Mouse (Mus musculus) forelimb bud, embryonic 11.5 days (tissue): ENCODE results near the gene Foxp1.
A peak's percentile ranks its signal among the peaks of the same experiment; 100 is the strongest.

Experiments
- DNase-seq: peaks from one replicate; pipeline ENCODE4 v3.0.0-alpha.2; 2012; ENCODE audit warnings: low read depth, low spot score

Gene Foxp1

GRCm38 (mm10) chr6:99289220-99289619 lies 233.3 kb downstream of the Foxp1 start:
- DNase-seq = no peak

GRCm38 (mm10) chr6:99285026-99285425 lies 237.5 kb downstream of the Foxp1 start:
- no peak for DNase-seq

DNA sequence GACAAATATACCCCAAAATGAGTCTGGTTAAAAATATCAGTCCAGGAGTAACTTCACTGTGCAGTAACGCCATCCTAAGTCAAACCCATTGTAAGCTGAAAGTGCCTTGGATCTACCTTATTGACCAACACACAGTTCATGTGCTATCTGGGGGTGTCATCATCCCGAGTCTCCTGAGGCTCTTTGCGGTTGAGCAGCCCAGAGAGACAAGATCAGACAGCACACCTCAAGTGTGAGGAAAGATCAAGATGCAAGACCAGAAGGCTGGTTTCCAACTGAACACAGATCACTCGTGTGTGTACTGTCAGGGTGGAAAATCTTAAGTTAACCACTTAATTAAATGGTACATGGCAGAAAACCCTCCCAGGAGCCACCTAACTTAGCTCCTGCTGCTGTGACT lies 238.5 kb downstream of the Foxp1 start:
- DNase-seq = no peak

DNA sequence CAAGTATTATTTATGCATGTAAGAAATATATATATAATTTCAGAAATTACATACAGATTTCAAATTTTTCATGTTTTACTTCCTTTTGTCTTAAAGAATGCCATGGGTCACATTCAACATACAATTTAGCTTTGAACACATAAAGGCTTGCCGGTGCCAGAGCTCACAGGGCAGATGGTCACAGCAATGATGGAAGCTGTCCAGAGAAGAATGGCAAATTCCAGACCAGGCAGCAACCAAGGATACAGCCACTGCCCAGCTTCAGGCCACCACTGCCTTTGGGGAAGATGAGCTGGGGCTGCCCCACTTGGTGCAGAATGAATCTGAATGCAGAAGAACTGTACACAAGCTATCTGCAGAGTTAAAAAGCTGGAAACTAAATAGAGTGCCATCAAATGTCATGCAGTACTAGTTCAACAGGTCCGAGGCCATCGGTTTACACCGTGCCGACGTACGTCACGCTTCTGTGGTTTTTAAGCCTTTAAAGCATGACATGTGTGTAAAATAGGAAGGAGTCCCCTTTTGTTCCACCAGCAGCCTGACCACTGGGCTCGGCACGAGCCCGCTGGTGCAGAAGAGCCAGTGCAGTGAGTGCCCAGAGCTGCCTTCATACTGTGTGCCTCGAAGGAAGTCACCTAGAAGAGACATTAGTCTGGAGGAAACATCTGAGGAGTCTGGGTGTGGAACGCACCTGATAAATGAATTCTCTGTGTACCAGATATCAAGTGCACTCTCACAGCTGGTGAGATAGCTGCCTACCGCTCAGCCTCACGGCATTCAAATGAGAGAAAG lies 239.5 kb downstream of the Foxp1 start:
- no peak for DNase-seq

DNA sequence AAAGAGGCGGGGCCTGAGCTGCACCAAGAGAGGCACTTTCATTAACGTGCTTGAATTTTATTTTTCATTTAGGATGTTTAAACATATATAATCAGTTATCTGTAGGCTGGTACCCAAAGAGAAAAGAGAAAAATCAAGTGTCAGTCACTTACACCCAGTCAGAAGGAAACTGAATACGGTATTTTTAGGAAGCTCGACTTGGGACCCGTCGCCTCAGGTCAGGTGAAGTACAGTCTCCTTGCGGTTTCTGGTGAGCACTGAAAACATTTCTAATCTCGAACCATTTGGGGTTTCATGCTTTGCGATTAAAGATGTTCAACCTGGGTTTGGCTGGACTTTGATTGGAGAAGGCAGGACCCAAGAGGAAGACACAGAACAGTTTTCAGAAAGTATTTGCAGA lies 241.1 kb downstream of the Foxp1 start:
- no peak for DNase-seq

DNA sequence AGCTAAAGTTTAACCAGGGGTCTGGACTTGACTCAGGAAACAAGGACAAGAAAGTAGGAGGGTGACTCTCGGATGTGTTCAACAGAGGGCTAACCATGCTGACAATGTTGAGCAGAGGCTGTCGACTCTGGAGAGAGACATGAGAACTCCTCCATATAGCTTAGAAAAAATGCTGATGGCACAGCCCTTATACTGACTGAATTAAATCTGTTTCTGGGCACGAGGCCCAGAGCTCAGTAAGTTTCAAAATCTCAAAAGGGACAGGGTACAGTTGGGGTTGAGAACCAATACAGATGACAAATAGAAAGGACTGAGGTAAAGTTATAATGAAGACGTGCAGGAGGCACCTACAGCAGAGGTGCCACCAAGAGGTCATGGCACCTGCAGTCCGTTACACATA lies 241.9 kb downstream of the Foxp1 start:
- DNase-seq = no peak

DNA sequence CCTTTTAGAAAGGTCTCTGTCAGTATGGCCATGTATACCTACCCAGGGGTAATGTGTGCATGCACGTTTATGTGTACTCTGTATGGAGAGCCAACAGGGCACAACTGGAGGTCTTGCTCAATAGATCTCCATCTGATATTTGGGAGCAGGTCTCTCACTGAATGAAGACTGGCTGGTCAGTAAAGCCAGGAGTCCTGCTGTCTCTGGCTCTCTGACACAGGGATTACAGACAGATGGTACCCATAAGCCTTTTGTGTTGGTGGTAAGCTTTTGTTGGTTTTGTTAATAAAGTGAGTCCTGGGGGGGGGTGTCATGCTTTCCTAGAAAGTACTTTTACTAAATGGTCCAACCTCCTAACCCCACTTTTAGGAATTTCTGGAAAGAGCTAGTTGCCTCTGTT lies 245.3 kb downstream of the Foxp1 start:
- no peak for DNase-seq

DNA sequence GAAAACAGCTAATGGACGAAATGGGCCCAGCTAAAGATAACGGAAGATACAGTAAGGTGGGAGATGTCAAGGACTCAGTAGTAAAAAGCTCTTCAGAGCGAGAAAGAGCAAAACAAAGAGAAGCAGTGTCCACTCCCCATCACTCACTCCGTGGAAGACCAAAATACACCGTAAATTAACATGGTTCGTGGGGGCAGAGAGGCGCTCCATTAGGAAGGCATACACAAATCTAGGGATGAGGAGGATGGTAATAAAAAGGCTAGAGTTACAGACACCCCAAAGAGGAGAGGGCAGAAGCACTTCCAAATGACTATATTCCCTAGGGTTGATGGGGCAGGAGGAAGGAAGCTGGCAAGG lies 246.2 kb downstream of the Foxp1 start:
- no peak for DNase-seq

- no peak for DNase-seq
Observed at GRCm38 (mm10) chr6:99275381-99276296, 246.9 kb downstream of the Foxp1 start.

GRCm38 (mm10) chr6:99274667-99275066 lies 247.9 kb downstream of the Foxp1 start:
- no peak for DNase-seq

DNA sequence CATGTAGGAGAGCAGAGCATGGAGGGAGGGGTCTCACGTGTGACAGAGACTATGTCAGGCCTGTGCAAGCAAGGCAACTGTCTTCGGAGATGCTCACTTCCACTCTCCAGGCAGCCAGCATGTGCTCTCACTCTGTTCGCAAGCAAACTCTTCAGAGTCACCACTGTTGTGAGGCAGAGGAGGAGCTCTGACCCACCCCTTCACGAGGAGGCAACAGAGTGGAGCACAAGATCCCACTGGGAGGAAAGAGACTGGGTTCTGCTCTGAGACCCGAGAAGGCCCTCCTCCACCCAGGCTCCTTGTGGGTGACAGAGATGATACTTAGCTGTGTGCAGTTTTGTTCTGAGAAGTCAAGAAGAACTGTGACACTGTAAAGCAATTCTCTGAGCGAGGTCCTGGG lies 248.3 kb downstream of the Foxp1 start:
- no peak for DNase-seq

- peak; percentile 48 for DNase-seq
Observed at GRCm38 (mm10) chr6:99273177-99273576, 249.3 kb downstream of the Foxp1 start.

DNA sequence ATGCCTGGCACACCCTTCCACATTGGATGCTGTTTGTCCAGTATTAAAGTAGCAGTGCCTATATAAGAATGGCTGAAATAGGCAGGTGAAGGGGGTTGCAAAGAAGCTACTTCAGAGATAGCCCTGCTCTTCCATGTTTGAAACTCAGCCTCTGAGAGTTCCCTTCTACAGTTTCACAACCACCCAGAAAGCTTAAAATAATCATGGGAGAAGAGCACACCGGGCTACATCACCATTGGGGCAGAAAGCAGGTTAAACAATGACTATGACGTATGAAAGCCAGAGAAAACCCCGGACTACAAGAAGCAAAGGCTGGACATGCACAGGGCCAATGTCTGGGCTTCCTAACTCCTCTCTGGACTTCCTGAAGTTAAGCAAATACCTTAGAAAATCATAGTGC lies 250.3 kb downstream of the Foxp1 start:
- no peak for DNase-seq

DNA sequence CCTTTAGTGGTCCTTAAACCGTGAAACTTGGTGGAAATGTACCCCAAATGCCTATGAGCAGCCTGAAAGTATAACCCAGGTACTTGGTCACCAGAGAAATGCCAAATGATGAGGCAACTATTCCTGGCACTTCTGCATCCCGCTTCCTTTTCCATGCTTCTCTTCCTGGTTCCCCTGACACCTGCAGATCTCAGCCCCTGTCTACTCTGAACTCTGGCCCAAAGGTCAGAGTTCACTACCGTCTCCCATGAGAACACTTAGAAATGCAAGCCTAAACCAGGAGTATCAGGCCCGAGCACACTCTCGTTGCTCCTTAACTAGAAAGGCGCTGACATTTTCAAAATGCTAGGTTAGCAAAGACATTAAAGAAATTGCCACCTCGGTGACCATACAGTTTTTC lies 250.8 kb downstream of the Foxp1 start:
- no peak for DNase-seq

GRCm38 (mm10) chr6:99269921-99270320 lies 252.6 kb downstream of the Foxp1 start:
- no peak for DNase-seq

DNA sequence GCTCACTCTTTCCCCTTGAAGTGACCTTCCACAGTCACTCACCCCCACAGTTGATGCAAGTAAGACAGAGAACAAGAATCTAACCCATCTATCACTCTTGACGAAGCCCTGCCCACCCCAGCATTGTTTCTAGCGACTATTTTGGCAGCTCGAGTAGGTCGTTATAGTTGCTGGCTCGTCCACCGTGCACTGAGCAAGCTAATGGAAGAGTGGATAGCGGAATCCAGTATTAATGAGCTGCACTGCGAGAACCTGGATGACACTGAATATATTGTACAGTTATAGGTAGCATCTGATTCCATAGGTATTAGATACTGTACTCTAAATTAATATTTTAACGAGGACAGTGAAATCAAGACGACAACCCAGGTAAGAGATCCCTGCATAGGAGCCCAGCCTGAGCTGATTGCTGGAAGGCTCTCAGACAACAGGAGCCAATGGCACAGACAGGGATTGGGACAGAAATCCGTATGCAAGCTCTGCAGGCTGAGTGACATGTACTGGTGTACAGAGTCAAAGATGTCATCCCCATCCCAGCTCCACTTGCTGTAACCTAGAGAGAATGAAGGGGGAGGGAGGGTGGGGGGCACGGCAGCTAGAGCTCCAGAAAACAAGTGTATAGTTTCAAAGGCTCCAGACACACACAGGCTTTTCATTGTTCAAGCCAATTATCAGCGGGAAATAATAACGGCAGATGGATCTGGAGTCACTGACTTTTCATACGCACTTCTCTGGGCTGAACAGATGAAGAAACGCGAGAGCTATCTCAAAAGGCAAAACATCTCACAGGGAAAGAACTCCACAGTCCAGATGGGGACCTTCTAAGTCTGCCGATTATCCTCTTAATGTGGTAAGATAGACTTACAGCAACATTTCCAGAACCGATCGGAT lies 254.1 kb downstream of the Foxp1 start:
- DNase-seq = no peak

DNA sequence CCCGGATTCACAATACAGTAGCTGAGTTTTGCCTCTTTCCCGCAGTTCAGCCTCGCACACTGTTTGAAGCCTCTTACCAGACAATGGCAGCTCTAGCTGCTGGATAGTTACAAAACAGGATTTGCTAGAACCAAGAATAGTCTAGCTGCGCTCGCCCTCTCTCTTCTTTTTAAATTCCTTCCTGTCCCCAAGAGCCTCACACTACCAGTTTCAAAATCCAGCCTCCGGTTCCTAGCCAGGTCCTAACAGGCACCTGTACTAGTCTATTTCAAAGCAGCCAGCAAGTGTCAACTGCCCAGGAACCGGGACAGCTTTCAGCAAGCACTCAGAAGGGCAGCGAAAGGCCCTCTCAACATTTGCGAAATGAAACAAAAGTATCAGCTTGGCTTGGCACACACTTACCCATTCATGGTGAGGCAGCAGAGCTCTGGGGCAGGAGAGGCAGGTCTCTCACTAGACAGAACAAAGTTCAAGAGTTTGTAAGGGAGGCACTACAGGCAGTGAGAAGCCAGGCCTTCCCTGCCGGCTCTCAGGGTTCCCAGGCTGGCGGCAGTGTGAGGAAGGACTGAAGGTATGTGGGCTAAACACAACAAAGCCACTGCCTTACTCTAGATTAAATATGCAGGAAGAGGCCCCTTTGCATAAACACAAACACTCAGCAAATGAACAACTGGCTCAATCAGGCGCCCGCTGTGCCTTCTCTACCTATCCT lies 256.4 kb downstream of the Foxp1 start:
- DNase-seq = no peak

- DNase-seq = no peak
Observed at GRCm38 (mm10) chr6:99265173-99265572, 257.3 kb downstream of the Foxp1 start.

GRCm38 (mm10) chr6:99264192-99265093 lies 258.1 kb downstream of the Foxp1 start:
- DNase-seq = no peak

GRCm38 (mm10) chr6:99263886-99264185 lies 258.7 kb downstream of the Foxp1 start:
- DNase-seq = no peak
